Mouse (Mus musculus): Measurements from ENCODE around the gene Cnpy3. TPM values are rescaled to one million over a fixed set of nuclear protein-coding genes. Genes with fewer than 3 reads are reported as not detected.

The Cnpy3 gene
- total and polyA plus RNA-seq, 2 experiments from 2014 or later = 68.2 to 77.2 TPM

DNA sequence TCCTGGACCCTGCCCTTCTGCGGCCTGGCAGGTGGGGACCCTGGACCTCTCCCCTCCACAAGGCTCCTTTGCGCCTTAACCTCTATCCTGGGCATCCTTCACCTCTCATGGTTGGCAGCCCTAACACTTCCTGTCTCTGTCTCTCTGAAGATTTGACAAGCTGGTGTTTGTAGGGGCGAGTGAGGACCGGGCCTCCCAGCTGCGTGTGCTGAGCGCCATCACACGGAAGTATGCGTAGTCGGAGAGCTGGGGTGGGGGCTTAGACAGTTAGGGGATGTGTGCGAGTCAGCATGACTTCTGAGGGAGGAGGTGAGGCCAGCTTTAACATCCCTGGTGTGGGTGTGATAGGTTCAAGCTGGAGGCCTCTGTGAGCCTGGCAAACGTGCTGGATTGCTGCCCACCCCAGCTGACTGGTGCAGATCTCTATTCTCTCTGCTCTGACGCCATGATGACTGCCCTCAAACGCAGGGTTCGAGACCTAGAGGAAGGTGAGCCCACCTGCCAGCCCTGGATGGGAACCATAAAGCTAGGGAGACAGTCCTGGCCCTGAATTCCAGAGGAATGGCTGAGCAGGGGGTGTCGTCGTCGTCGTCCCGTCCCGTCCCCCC, 27.4 kb downstream of the Cnpy3 start:
- Histone ChIP-seq H3K9me3 (ENCODE audit: low read length) (no peaks in the 10 kb centered on the region), H3K9ac (no peak overlapping the region), H3K27me3 (ENCODE audit: insufficient read depth, low read length) (0 out of 2 replicates have a peak, but pooled peaks cover 3% of the 10 kb centered on the region), H3K27ac (ENCODE audit: low read depth, low read length) (no peak overlapping the region), H3K4me2 (ENCODE audit: low read depth) (no peak overlapping the region), H3K36me3 (ENCODE audit: insufficient read depth) (peaks cover 24% of the 10 kb centered on the region), H3K4me1 (ENCODE audit: insufficient read depth) (no peaks in the 10 kb centered on the region), H3K4me3 (ENCODE audit: low read depth, low read length) (no peak overlapping the region)
- 84% methylated on average over 20 of the region's 20 CpGs for WGBS
- TF ChIP-seq CTCF (IDR thresholded peaks at IDR 0.05; ENCODE audit: low read depth) = no peak
- DNase-seq (no peak), ATAC-seq (no peak)

DNA sequence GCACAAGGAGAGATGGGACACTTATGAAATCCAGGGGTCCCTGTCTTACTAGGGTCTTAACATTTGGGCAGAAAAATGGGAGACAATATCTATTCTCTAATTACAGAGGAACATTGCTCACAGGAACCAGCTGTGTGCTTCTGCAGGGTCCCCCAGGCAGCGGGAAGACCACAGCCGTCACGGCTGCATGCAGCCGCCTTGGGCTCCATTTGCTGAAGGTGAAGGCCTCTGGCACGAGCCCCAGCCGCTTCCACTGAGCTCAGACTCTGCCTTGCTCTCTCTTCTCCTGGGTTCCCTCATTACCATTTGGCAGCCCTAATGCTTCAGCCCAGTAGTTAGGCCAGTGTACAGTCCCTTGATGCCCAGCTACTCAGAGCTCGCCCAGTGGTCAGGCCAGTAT, 30.9 kb downstream of the Cnpy3 start:
- 86% methylated on average over 7 of the region's 7 CpGs for WGBS

DNA sequence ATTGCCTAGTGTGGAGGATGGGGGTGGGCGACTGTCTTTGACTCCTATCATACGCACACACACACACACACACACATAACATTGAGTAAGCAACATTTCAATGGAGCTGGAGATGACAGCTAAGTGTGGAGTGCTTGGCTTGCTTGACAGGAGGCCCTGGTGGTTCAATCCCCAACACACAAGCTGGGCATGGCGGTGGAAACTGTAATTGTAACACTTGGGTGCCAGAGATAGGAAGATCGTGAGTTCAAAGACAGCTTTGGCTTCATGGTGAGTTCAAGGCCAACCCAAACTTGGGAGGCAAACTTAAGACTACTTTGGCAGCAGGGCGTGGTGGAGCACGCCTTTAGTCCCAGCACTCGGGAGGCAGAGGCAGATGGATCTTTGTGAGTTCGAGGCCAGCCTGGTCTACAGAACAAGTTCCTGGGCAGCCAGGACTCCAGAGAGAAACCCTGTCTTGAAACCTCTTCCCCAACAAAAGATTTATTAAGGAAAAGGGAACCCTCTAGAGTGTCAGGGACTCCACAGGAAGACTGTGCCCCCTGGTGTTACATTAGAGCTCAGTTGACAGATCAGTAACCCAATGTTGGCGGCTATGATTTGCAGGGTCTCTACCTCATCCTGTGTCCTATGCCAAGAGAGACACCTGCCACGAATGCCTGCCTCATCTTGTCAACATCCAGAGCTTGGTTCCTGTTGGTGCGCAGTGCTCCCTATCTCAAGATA, 37.1 kb downstream of the Cnpy3 start:
- WGBS = 95% methylated on average over 11 of the region's 11 CpGs
- H3K4me1 ChIP-seq (ENCODE audit: insufficient read depth) = no peaks in the 10 kb centered on the region
- no peak overlapping the region for H3K27ac ChIP-seq (ENCODE audit: low read depth, low read length)
- no peak overlapping the region for H3K9ac ChIP-seq
- DNase-seq = no peak
- H3K27me3 ChIP-seq (ENCODE audit: insufficient read depth, low read length) = no peaks in the 10 kb centered on the region
- H3K9me3 ChIP-seq (ENCODE audit: low read length) = no peaks in the 10 kb centered on the region
- H3K36me3 ChIP-seq (ENCODE audit: insufficient read depth) = peaks cover 19% of the 10 kb centered on the region
- no peak for TF ChIP-seq CTCF (IDR thresholded peaks at IDR 0.05; ENCODE audit: low read depth)
- H3K4me2 ChIP-seq (ENCODE audit: low read depth) = no peak overlapping the region
- no peak for ATAC-seq
- H3K4me3 ChIP-seq (ENCODE audit: low read depth, low read length) = no peak overlapping the region

More for the DNA sequence above, 30.9 kb downstream of the Cnpy3 start:
- Histone ChIP-seq H3K27me3 (ENCODE audit: insufficient read depth, low read length) (no peaks in the 10 kb centered on the region), H3K4me2 (ENCODE audit: low read depth) (no peak overlapping the region), H3K9ac (no peak overlapping the region), H3K27ac (ENCODE audit: low read depth, low read length) (no peak overlapping the region), H3K9me3 (ENCODE audit: low read length) (no peaks in the 10 kb centered on the region), H3K36me3 (ENCODE audit: insufficient read depth) (peaks cover 24% of the 10 kb centered on the region), H3K4me1 (ENCODE audit: insufficient read depth) (no peaks in the 10 kb centered on the region), H3K4me3 (ENCODE audit: low read depth, low read length) (no peak overlapping the region)
- no peak for DNase-seq
- no peak for TF ChIP-seq CTCF (IDR thresholded peaks at IDR 0.05; ENCODE audit: low read depth)
- ATAC-seq = no peak

DNA sequence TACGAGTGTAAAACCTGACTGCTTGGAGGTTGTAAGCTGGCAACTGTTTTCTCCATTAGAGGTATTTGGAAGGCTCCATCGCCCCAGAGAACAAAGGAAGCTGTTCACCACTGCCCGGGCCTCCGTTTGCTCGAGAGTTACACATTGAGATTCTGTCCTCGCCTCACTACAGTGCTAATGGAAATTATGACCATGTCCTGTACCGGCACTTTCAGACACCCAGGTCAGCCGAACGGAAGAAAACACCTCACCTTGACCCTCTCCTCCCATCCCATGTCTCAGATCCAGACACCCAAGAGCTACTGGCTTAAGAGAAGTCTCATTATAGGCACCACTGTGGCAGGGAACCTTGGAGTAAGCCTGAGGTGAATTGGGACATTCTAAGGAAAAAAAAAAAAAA, 38.2 kb downstream of the Cnpy3 start:
- Histone ChIP-seq H3K4me3 (ENCODE audit: low read depth, low read length) (no peak overlapping the region), H3K4me1 (ENCODE audit: insufficient read depth) (no peaks in the 10 kb centered on the region), H3K36me3 (ENCODE audit: insufficient read depth) (peaks cover 19% of the 10 kb centered on the region), H3K9ac (no peak overlapping the region), H3K4me2 (ENCODE audit: low read depth) (no peak overlapping the region), H3K9me3 (ENCODE audit: low read length) (no peaks in the 10 kb centered on the region), H3K27ac (ENCODE audit: low read depth, low read length) (no peak overlapping the region), H3K27me3 (ENCODE audit: insufficient read depth, low read length) (no peaks in the 10 kb centered on the region)
- 83% methylated on average over 9 of the region's 9 CpGs for WGBS
- no peak for TF ChIP-seq CTCF (IDR thresholded peaks at IDR 0.05; ENCODE audit: low read depth)
- no peak for DNase-seq
- ATAC-seq = no peak

GRCm38 (mm10) chr17:46712442-46712841, 39.6 kb downstream of the Cnpy3 start:
- Histone ChIP-seq H3K27ac (ENCODE audit: low read depth, low read length) (no peak overlapping the region), H3K9me3 (ENCODE audit: low read length) (no peaks in the 10 kb centered on the region), H3K36me3 (ENCODE audit: insufficient read depth) (peaks cover 19% of the 10 kb centered on the region), H3K9ac (peak overlapping the region; percentile 78), H3K27me3 (ENCODE audit: insufficient read depth, low read length) (no peaks in the 10 kb centered on the region), H3K4me1 (ENCODE audit: insufficient read depth) (no peaks in the 10 kb centered on the region), H3K4me2 (ENCODE audit: low read depth) (peak overlapping the region; percentile 96), H3K4me3 (ENCODE audit: low read depth, low read length) (peak overlapping the region; percentile 100)
- 79% methylated on average over 7 of the region's 7 CpGs for WGBS
- ATAC-seq (no peak), DNase-seq (no peak)
- no peak for TF ChIP-seq CTCF (IDR thresholded peaks at IDR 0.05; ENCODE audit: low read depth)

GRCm38 (mm10) chr17:46711612-46712271, 40.3 kb downstream of the Cnpy3 start:
- H3K36me3 ChIP-seq (ENCODE audit: insufficient read depth) = peaks cover 19% of the 10 kb centered on the region
- H3K9ac ChIP-seq = peak overlapping the region; percentile 78
- peak overlapping the region; percentile 100 for H3K4me3 ChIP-seq (ENCODE audit: low read depth, low read length)
- no peak for TF ChIP-seq CTCF (IDR thresholded peaks at IDR 0.05; ENCODE audit: low read depth)
- no peaks in the 10 kb centered on the region for H3K27me3 ChIP-seq (ENCODE audit: insufficient read depth, low read length)
- 2% methylated on average over 72 of the region's 76 CpGs for WGBS
- H3K9me3 ChIP-seq (ENCODE audit: low read length) = no peaks in the 10 kb centered on the region
- H3K27ac ChIP-seq (ENCODE audit: low read depth, low read length) = peak overlapping the region; percentile 76
- H3K4me1 ChIP-seq (ENCODE audit: insufficient read depth) = no peaks in the 10 kb centered on the region
- peak overlapping the region; percentile 96 for H3K4me2 ChIP-seq (ENCODE audit: low read depth)
- DNase-seq (no peak), ATAC-seq (peak; percentile 49)

Data from forebrain, postnatal 0 days (tissue).